10 mouse cellular contexts compared by ENCODE assay signal in genomic region chr7:45800001-45800400, GRCm38 (mm10). TPM values are rescaled to one million over a fixed set of nuclear protein-coding genes. Genes with fewer than 3 reads are reported as not detected.
DNase-seq lines count a peak whose midpoint lies in the region; ATAC-seq and TF ChIP-seq lines count a peak whose summit lies in the region.
"Had no signal": no experiment of that assay in that cellular context is flagged by ENCODE, and none has a peak within 500 bp of the region (broad histone marks: within the 10 kb centered on the region; RNA-seq: fewer than 3 reads in every experiment).

No protein-coding gene starts in this region.

- DNase-seq in forebrain, embryonic 10.5 days (ENCODE audit: extremely low spot score, low spot score) = no peak
- no peak for DNase-seq in forebrain, postnatal 0 days
- no peak for DNase-seq in kidney, postnatal 0 days (ENCODE audit: low spot score)
- no peak for DNase-seq in kidney, adult 11 months
- no peak for DNase-seq in embryonic facial prominence, embryonic 14.5 days (ENCODE audit: low spot score)
- no peak for DNase-seq in B cell, adult 2 months

- H3K9ac ChIP-seq in forebrain, postnatal 0 days = no peak overlapping the region
- no peak overlapping the region for H3K9ac ChIP-seq in kidney, postnatal 0 days (ENCODE audit: low read depth, low read length)
- H3K9ac ChIP-seq in embryonic facial prominence, embryonic 14.5 days (ENCODE audit: low read depth, low read length) = peak overlapping the region; percentile 14; the same call in 1 of the 2 replicates
- H3K9ac ChIP-seq in liver, embryonic 16.5 days (ENCODE audit: low read depth, low read length) = no peak overlapping the region
- H3K9ac ChIP-seq: forebrain, embryonic 13.5 days; hindbrain, embryonic 12.5 days had no signal

- ATAC-seq in forebrain, postnatal 0 days = no peak
- ATAC-seq in kidney, postnatal 0 days (replicated peaks; ENCODE audit: low FRiP score, low read depth) = no peak
- no peak for ATAC-seq in embryonic facial prominence, embryonic 14.5 days (ENCODE audit: low read depth)
- no peak for ATAC-seq in liver, embryonic 16.5 days (ENCODE audit: low read depth)
- ATAC-seq in CD4-positive, CD25-positive, alpha-beta regulatory T cell, adult 4 months = no peak
- ATAC-seq: forebrain, embryonic 13.5 days had no signal

- no peak for TF ChIP-seq CTCF in forebrain, postnatal 0 days (IDR thresholded peaks at IDR 0.05; ENCODE audit: low read depth)
- TF ChIP-seq CTCF in kidney, postnatal 0 days (IDR thresholded peaks at IDR 0.05; ENCODE audit: low read depth) = no peak

- WGBS in forebrain, embryonic 10.5 days = 38% methylated on average over 7 of the region's 7 CpGs
- WGBS in forebrain, postnatal 0 days = 45% methylated on average over 7 of the region's 7 CpGs
- WGBS in kidney, postnatal 0 days = 34% methylated on average over 7 of the region's 7 CpGs
- WGBS in embryonic facial prominence, embryonic 14.5 days = 37% methylated on average over 7 of the region's 7 CpGs
- whole genome bisulfite sequencing in liver, embryonic 16.5 days (ENCODE audit: insufficient replicate concordance) = 28% methylated on average over 7 of the region's 7 CpGs

- H3K27me3 ChIP-seq in forebrain, embryonic 10.5 days (ENCODE audit: poor library complexity, severe bottlenecking) = peaks cover 63% of the 10 kb centered on the region
- no peaks in the 10 kb centered on the region for H3K27me3 ChIP-seq in forebrain, postnatal 0 days (ENCODE audit: insufficient read depth, low read length)
- no peaks in the 10 kb centered on the region for H3K27me3 ChIP-seq in kidney, postnatal 0 days (ENCODE audit: insufficient read depth, low read length)
- H3K27me3 ChIP-seq in embryonic facial prominence, embryonic 14.5 days (replicated peaks; ENCODE audit: control insufficient read depth, insufficient read depth, low read length) = peaks cover 29% of the 10 kb centered on the region
- H3K27me3 ChIP-seq in liver, embryonic 16.5 days (ENCODE audit: control insufficient read depth, insufficient read depth, low read depth, low read length) = peaks cover 44% of the 10 kb centered on the region

- H3K4me1 ChIP-seq in forebrain, embryonic 10.5 days = peaks cover 43% of the 10 kb centered on the region
- 0 out of 2 replicates have a peak, but pooled peaks cover 2% of the 10 kb centered on the region for H3K4me1 ChIP-seq in forebrain, postnatal 0 days (ENCODE audit: insufficient read depth)
- H3K4me1 ChIP-seq in kidney, postnatal 0 days (replicated peaks; ENCODE audit: insufficient read depth, low read length) = peaks cover 22% of the 10 kb centered on the region; the same call in 1 of the 2 replicates
- H3K4me1 ChIP-seq in embryonic facial prominence, embryonic 14.5 days (ENCODE audit: control insufficient read depth, insufficient read depth, low read length) = peaks cover 9% of the 10 kb centered on the region; the same call in 1 of the 2 replicates
- H3K4me1 ChIP-seq in liver, embryonic 16.5 days (ENCODE audit: control insufficient read depth, low read depth, low read length) = peaks cover 38% of the 10 kb centered on the region

- H3K4me3 ChIP-seq in forebrain, embryonic 10.5 days = peak overlapping the region; percentile 30; the same call in 1 of the 2 replicates
- no peak overlapping the region for H3K4me3 ChIP-seq in forebrain, postnatal 0 days (ENCODE audit: low read depth, low read length)
- peak overlapping the region; percentile 23 for H3K4me3 ChIP-seq in kidney, postnatal 0 days (replicated peaks; ENCODE audit: low read depth, low read length)
- H3K4me3 ChIP-seq in embryonic facial prominence, embryonic 14.5 days (ENCODE audit: low read depth, low read length) = peak overlapping the region; percentile 18; the same call in 1 of the 2 replicates
- H3K4me3 ChIP-seq in liver, embryonic 16.5 days (ENCODE audit: low read depth, low read length) = peak overlapping the region; percentile 36; the same call in 1 of the 2 replicates
- H3K4me3 ChIP-seq: forebrain, embryonic 13.5 days; hindbrain, embryonic 12.5 days had no signal

- H3K27ac ChIP-seq in forebrain, embryonic 10.5 days = no peak overlapping the region
- no peak overlapping the region for H3K27ac ChIP-seq in forebrain, postnatal 0 days (ENCODE audit: low read depth, low read length)
- H3K27ac ChIP-seq in kidney, postnatal 0 days = no peak overlapping the region
- no peak overlapping the region for H3K27ac ChIP-seq in embryonic facial prominence, embryonic 14.5 days (replicated peaks; ENCODE audit: low read depth, low read length)
- no peak overlapping the region for H3K27ac ChIP-seq in liver, embryonic 16.5 days (ENCODE audit: low read length)
- H3K27ac ChIP-seq: forebrain, embryonic 13.5 days; hindbrain, embryonic 12.5 days had no signal

- H3K36me3 ChIP-seq in forebrain, embryonic 10.5 days (replicated peaks) = peaks cover 62% of the 10 kb centered on the region
- peaks cover 67% of the 10 kb centered on the region for H3K36me3 ChIP-seq in forebrain, postnatal 0 days (ENCODE audit: insufficient read depth)
- no peaks in the 10 kb centered on the region for H3K36me3 ChIP-seq in kidney, postnatal 0 days (ENCODE audit: insufficient read depth, low read length)
- H3K36me3 ChIP-seq in embryonic facial prominence, embryonic 14.5 days (ENCODE audit: control insufficient read depth, insufficient read depth, low read length) = peaks cover 7% of the 10 kb centered on the region; the same call in 1 of the 2 replicates
- H3K36me3 ChIP-seq in liver, embryonic 16.5 days (ENCODE audit: control insufficient read depth, insufficient read depth) = no peaks in the 10 kb centered on the region

- H3K9me3 ChIP-seq in forebrain, embryonic 10.5 days = no peaks in the 10 kb centered on the region
- no peaks in the 10 kb centered on the region for H3K9me3 ChIP-seq in forebrain, postnatal 0 days (ENCODE audit: low read length)
- no peaks in the 10 kb centered on the region for H3K9me3 ChIP-seq in kidney, postnatal 0 days (replicated peaks; ENCODE audit: low read length)
- no peaks in the 10 kb centered on the region for H3K9me3 ChIP-seq in embryonic facial prominence, embryonic 14.5 days (ENCODE audit: control insufficient read depth, low read length)
- no peaks in the 10 kb centered on the region for H3K9me3 ChIP-seq in liver, embryonic 16.5 days (replicated peaks; ENCODE audit: control insufficient read depth, low read length)
- H3K9me3 ChIP-seq: forebrain, embryonic 13.5 days; hindbrain, embryonic 12.5 days had no signal

- H3K4me2 ChIP-seq in forebrain, postnatal 0 days (ENCODE audit: low read depth) = no peak overlapping the region
- peak overlapping the region; percentile 60 for H3K4me2 ChIP-seq in kidney, postnatal 0 days (ENCODE audit: low read length)
- peak overlapping the region; percentile 43 for H3K4me2 ChIP-seq in embryonic facial prominence, embryonic 14.5 days (ENCODE audit: low read depth, low read length)
- H3K4me2 ChIP-seq in liver, embryonic 16.5 days (ENCODE audit: low read depth, low read length) = peak overlapping the region; percentile 59; the same call in 1 of the 2 replicates
- H3K4me2 ChIP-seq: forebrain, embryonic 13.5 days; hindbrain, embryonic 12.5 days had no signal

RNA-seq across cellular contexts. Expression of gene Cyth2, which starts 14.4 kb away (rescaled TPM):
- 132 and 136 TPM in 2 replicates for polyA plus RNA-seq in forebrain, embryonic 10.5 days (2016; fragmentation: Nextera tagmentation; extraction: Ambion mirVana)
- 253 and 270 TPM in 2 replicates for total RNA-seq in forebrain, postnatal 0 days (2014; rRNA removed)
- 282 and 317 TPM in 2 replicates for polyA plus RNA-seq in forebrain, postnatal 0 days (2015; fragmentation: Nextera tagmentation; extraction: Ambion mirVana)
- polyA plus RNA-seq in kidney, postnatal 0 days (2015; fragmentation: Nextera tagmentation; extraction: Ambion mirVana) = 99.2 and 105 TPM in 2 replicates
- 96.4 and 106 TPM in 2 replicates for polyA plus RNA-seq in embryonic facial prominence, embryonic 14.5 days (2014; fragmentation: Nextera tagmentation; extraction: Ambion mirVana)
- polyA plus RNA-seq in liver, embryonic 16.5 days (2015; fragmentation: Nextera tagmentation; extraction: Ambion mirVana) = 26.0 and 26.5 TPM in 2 replicates
- polyA plus RNA-seq in CD4-positive, CD25-positive, alpha-beta regulatory T cell, adult 4 months (2017; shearing (Covaris generic)) = 10 to 100 TPM; 20.8 to 21.4 TPM

RNA-seq across cellular contexts. Expression of gene Sult2b1, which starts 15.5 kb away (rescaled TPM):
- polyA plus RNA-seq in forebrain, embryonic 10.5 days (2016; fragmentation: Nextera tagmentation; extraction: Ambion mirVana) = 1.6 and 2.3 TPM in 2 replicates
- total RNA-seq in forebrain, postnatal 0 days (2014; rRNA removed) = 6.5 and 8.9 TPM in 2 replicates
- 9.6 and 10.0 TPM in 2 replicates for polyA plus RNA-seq in forebrain, postnatal 0 days (2015; fragmentation: Nextera tagmentation; extraction: Ambion mirVana)
- polyA plus RNA-seq in kidney, postnatal 0 days (2015; fragmentation: Nextera tagmentation; extraction: Ambion mirVana) = 3.7 and 3.9 TPM in 2 replicates
- polyA plus RNA-seq in embryonic facial prominence, embryonic 14.5 days (2014; fragmentation: Nextera tagmentation; extraction: Ambion mirVana) = 14.2 and 16.3 TPM in 2 replicates
- 0.08 and 0.22 TPM in 2 replicates for polyA plus RNA-seq in liver, embryonic 16.5 days (2015; fragmentation: Nextera tagmentation; extraction: Ambion mirVana)
- polyA plus RNA-seq in CD4-positive, CD25-positive, alpha-beta regulatory T cell, adult 4 months (2017; shearing (Covaris generic)) = 1 to 10 TPM; 3.1 to 5.2 TPM

RNA-seq across cellular contexts. Expression of gene Lmtk3, which starts 16.5 kb away (rescaled TPM):
- polyA plus RNA-seq in forebrain, embryonic 10.5 days (2016; fragmentation: Nextera tagmentation; extraction: Ambion mirVana) = 1.7 and 2.7 TPM in 2 replicates
- 128 and 144 TPM in 2 replicates for total RNA-seq in forebrain, postnatal 0 days (2014; rRNA removed)
- 8.9 and 12.5 TPM in 2 replicates for polyA plus RNA-seq in forebrain, postnatal 0 days (2015; fragmentation: Nextera tagmentation; extraction: Ambion mirVana)
- polyA plus RNA-seq in kidney, postnatal 0 days (2015; fragmentation: Nextera tagmentation; extraction: Ambion mirVana) = 0.59 and 0.91 TPM in 2 replicates
- 0.67 and 1.5 TPM in 2 replicates for polyA plus RNA-seq in embryonic facial prominence, embryonic 14.5 days (2014; fragmentation: Nextera tagmentation; extraction: Ambion mirVana)
- not detected in 2 replicates for polyA plus RNA-seq in liver, embryonic 16.5 days (2015; fragmentation: Nextera tagmentation; extraction: Ambion mirVana)
- not detected for polyA plus RNA-seq in CD4-positive, CD25-positive, alpha-beta regulatory T cell, adult 4 months (2017; shearing (Covaris generic))

RNA-seq across cellular contexts. Expression of gene Kcnj14, which starts 24.6 kb away (rescaled TPM):
- polyA plus RNA-seq in forebrain, embryonic 10.5 days (2016; fragmentation: Nextera tagmentation; extraction: Ambion mirVana) = 0.76 and 0.78 TPM in 2 replicates
- total RNA-seq in forebrain, postnatal 0 days (2014; rRNA removed) = 0.54 and 1.00 TPM in 2 replicates
- 0.48 and 1.1 TPM in 2 replicates for polyA plus RNA-seq in forebrain, postnatal 0 days (2015; fragmentation: Nextera tagmentation; extraction: Ambion mirVana)
- polyA plus RNA-seq in kidney, postnatal 0 days (2015; fragmentation: Nextera tagmentation; extraction: Ambion mirVana) = 0.80 and 1.3 TPM in 2 replicates
- 1.4 and 2.2 TPM in 2 replicates for polyA plus RNA-seq in embryonic facial prominence, embryonic 14.5 days (2014; fragmentation: Nextera tagmentation; extraction: Ambion mirVana)
- polyA plus RNA-seq in liver, embryonic 16.5 days (2015; fragmentation: Nextera tagmentation; extraction: Ambion mirVana) = 0.14 and 0.15 TPM in 2 replicates
- not detected for polyA plus RNA-seq in CD4-positive, CD25-positive, alpha-beta regulatory T cell, adult 4 months (2017; shearing (Covaris generic))

RNA-seq across cellular contexts. Expression of gene Grwd1, which starts 30.7 kb away (rescaled TPM):
- 132 and 137 TPM in 2 replicates for polyA plus RNA-seq in forebrain, embryonic 10.5 days (2016; fragmentation: Nextera tagmentation; extraction: Ambion mirVana)
- total RNA-seq in forebrain, postnatal 0 days (2014; rRNA removed) = 39.3 and 41.8 TPM in 2 replicates
- polyA plus RNA-seq in forebrain, postnatal 0 days (2015; fragmentation: Nextera tagmentation; extraction: Ambion mirVana) = 55.9 and 60.7 TPM in 2 replicates
- 50.6 and 53.5 TPM in 2 replicates for polyA plus RNA-seq in kidney, postnatal 0 days (2015; fragmentation: Nextera tagmentation; extraction: Ambion mirVana)
- 53.9 and 60.5 TPM in 2 replicates for polyA plus RNA-seq in embryonic facial prominence, embryonic 14.5 days (2014; fragmentation: Nextera tagmentation; extraction: Ambion mirVana)
- 19.2 and 20.9 TPM in 2 replicates for polyA plus RNA-seq in liver, embryonic 16.5 days (2015; fragmentation: Nextera tagmentation; extraction: Ambion mirVana)
- polyA plus RNA-seq in CD4-positive, CD25-positive, alpha-beta regulatory T cell, adult 4 months (2017; shearing (Covaris generic)) = 10 to 100 TPM; 26.2 to 36.3 TPM
